Mouse (Mus musculus) megakaryocyte-erythroid progenitor cell, adult 5-6 weeks (primary cell): ENCODE data around the gene Muc3. TPM values are rescaled to one million over a fixed set of nuclear protein-coding genes. Genes with fewer than 3 reads are reported as not detected.

Experiments
- ATAC-seq: replicated peaks from 2 replicates; pipeline ENCODE4 v1.8.0; 2016; ENCODE audit warnings: mild to moderate bottlenecking, inconsistent platforms; ENCODE audit not compliant: severe bottlenecking, poor library complexity, low FRiP score, low TSS enrichment
- total RNA-seq, 2 experiments: library from RNA; stranded (forward) in 1 of 2; stranded (reverse) in 1 of 2; fragments of 200-1000, 215-1000 nt in 1 of 2; fragments of >200 nt in 1 of 2; fragmentation: Nextera tagmentation in 1 of 2; gene quantifications; 2 replicates each; pipeline ENCODE4 v1.2.3; 2014 to 2017

Muc3 gene
- total RNA-seq, 2 experiments from 2014 or later: not detected

- peak; percentile 69 for ATAC-seq
These were observed 46.3 kb downstream of the Muc3 start for GRCm38 (mm10) chr5:137102575-137103522.

GRCm38 (mm10) chr5:137102078-137102477 is 47.0 kb downstream of the Muc3 start:
- no peak for ATAC-seq

GRCm38 (mm10) chr5:137100660-137101059 is 48.5 kb downstream of the Muc3 start:
- no peak for ATAC-seq

- ATAC-seq: peak; percentile 54
These were observed 50.7 kb downstream of the Muc3 start for GRCm38 (mm10) chr5:137098418-137098817.

GRCm38 (mm10) chr5:137096037-137096436 is 53.1 kb downstream of the Muc3 start:
- no peak for ATAC-seq

GRCm38 (mm10) chr5:137095135-137095534 is 54.0 kb downstream of the Muc3 start:
- no peak for ATAC-seq

GRCm38 (mm10) chr5:137093720-137094119 is 55.4 kb downstream of the Muc3 start:
- ATAC-seq: no peak

- 0 out of 2 replicates have a peak, but pooled peaks have one; percentile 24 for ATAC-seq
These were observed 57.6 kb downstream of the Muc3 start for GRCm38 (mm10) chr5:137091560-137091959.

- ATAC-seq: 0 out of 2 replicates have a peak, but pooled peaks have one; percentile 27
These were observed 58.3 kb downstream of the Muc3 start for GRCm38 (mm10) chr5:137090870-137091269.

- ATAC-seq: no peak
These were observed 61.7 kb downstream of the Muc3 start for GRCm38 (mm10) chr5:137087410-137087809.

- no peak for ATAC-seq
These were observed 63.4 kb downstream of the Muc3 start for GRCm38 (mm10) chr5:137085731-137086130.

- peak; percentile 63 for ATAC-seq
These were observed 64.1 kb downstream of the Muc3 start for GRCm38 (mm10) chr5:137085021-137085420.

Other genes with a start within 250 kb of the Muc3 start
- gene Ift22, start 241.2 kb downstream of the Muc3 start, total RNA-seq (2014; fragmentation: Nextera tagmentation): 12.1 and 17.4 TPM in 2 replicates
- 1.5 and 5.4 TPM in 2 replicates for gene Ift22, start 241.2 kb downstream of the Muc3 start, total RNA-seq (2017)
- gene Fis1, start 196.0 kb downstream of the Muc3 start, total RNA-seq (2014; fragmentation: Nextera tagmentation): 160 and 187 TPM in 2 replicates
- 61.1 and 71.8 TPM in 2 replicates for gene Fis1, start 196.0 kb downstream of the Muc3 start, total RNA-seq (2017)
- 0.13 TPM in 1 of 2 replicates, not detected in the other for gene Cldn15, start 182.7 kb downstream of the Muc3 start, total RNA-seq (2014; fragmentation: Nextera tagmentation)
- gene Cldn15, start 182.7 kb downstream of the Muc3 start, total RNA-seq (2017): not detected in 2 replicates
- gene Plod3, start 162.3 kb downstream of the Muc3 start, total RNA-seq (2014; fragmentation: Nextera tagmentation): 19.8 and 22.1 TPM in 2 replicates
- gene Plod3, start 162.3 kb downstream of the Muc3 start, total RNA-seq (2017): 19.0 and 22.1 TPM in 2 replicates
- 67.3 and 75.0 TPM in 2 replicates for gene Znhit1, start 161.3 kb downstream of the Muc3 start, total RNA-seq (2014; fragmentation: Nextera tagmentation)
- gene Znhit1, start 161.3 kb downstream of the Muc3 start, total RNA-seq (2017): 18.8 and 21.6 TPM in 2 replicates
- not detected in 2 replicates for gene Vgf, start 122.9 kb downstream of the Muc3 start, total RNA-seq (2014; fragmentation: Nextera tagmentation)
- 0.27 and 0.47 TPM in 2 replicates for gene Vgf, start 122.9 kb downstream of the Muc3 start, total RNA-seq (2017)
- 52.2 and 78.7 TPM in 2 replicates for gene Ap1s1, start 103.2 kb downstream of the Muc3 start, total RNA-seq (2014; fragmentation: Nextera tagmentation)
- 46.5 and 50.2 TPM in 2 replicates for gene Ap1s1, start 103.2 kb downstream of the Muc3 start, total RNA-seq (2017)
- 0.72 TPM in 1 of 2 replicates, not detected in the other for gene Serpine1, start 77.1 kb downstream of the Muc3 start, total RNA-seq (2014; fragmentation: Nextera tagmentation)
- gene Serpine1, start 77.1 kb downstream of the Muc3 start, total RNA-seq (2017): 0.94 TPM in 1 of 2 replicates, not detected in the other
- gene Trim56, start 33.1 kb downstream of the Muc3 start, total RNA-seq (2014; fragmentation: Nextera tagmentation): 23.7 and 28.2 TPM in 2 replicates
- 20.8 and 29.0 TPM in 2 replicates for gene Trim56, start 33.1 kb downstream of the Muc3 start, total RNA-seq (2017)
- gene Muc3a, start 63.1 kb upstream of the Muc3 start, total RNA-seq (2014; fragmentation: Nextera tagmentation): 0.25 and 0.61 TPM in 2 replicates
- not detected in 2 replicates for gene Muc3a, start 63.1 kb upstream of the Muc3 start, total RNA-seq (2017)
- 20.4 and 22.8 TPM in 2 replicates for gene Ache, start 138.2 kb upstream of the Muc3 start, total RNA-seq (2014; fragmentation: Nextera tagmentation)
- gene Ache, start 138.2 kb upstream of the Muc3 start, total RNA-seq (2017): 3.0 and 6.4 TPM in 2 replicates
- gene Ufsp1, start 145.3 kb upstream of the Muc3 start, total RNA-seq (2014; fragmentation: Nextera tagmentation): 9.0 and 11.4 TPM in 2 replicates
- 5.2 and 6.0 TPM in 2 replicates for gene Ufsp1, start 145.3 kb upstream of the Muc3 start, total RNA-seq (2017)
- gene Srrt, start 158.4 kb upstream of the Muc3 start, total RNA-seq (2014; fragmentation: Nextera tagmentation): 308 and 381 TPM in 2 replicates
- 409 and 443 TPM in 2 replicates for gene Srrt, start 158.4 kb upstream of the Muc3 start, total RNA-seq (2017)
- 21.8 and 27.9 TPM in 2 replicates for gene Trip6, start 165.1 kb upstream of the Muc3 start, total RNA-seq (2014; fragmentation: Nextera tagmentation)
- gene Trip6, start 165.1 kb upstream of the Muc3 start, total RNA-seq (2017): 19.6 and 29.9 TPM in 2 replicates
- 2.2 and 3.0 TPM in 2 replicates for gene Slc12a9, start 184.3 kb upstream of the Muc3 start, total RNA-seq (2014; fragmentation: Nextera tagmentation)
- gene Slc12a9, start 184.3 kb upstream of the Muc3 start, total RNA-seq (2017): 1.1 and 3.3 TPM in 2 replicates
- 1.4 TPM in 1 of 2 replicates, not detected in the other for gene Ephb4, start 200.8 kb upstream of the Muc3 start, total RNA-seq (2014; fragmentation: Nextera tagmentation)
- gene Ephb4, start 200.8 kb upstream of the Muc3 start, total RNA-seq (2017): 0.08 TPM in 1 of 2 replicates, not detected in the other